ENCODE assay signal across 14 mouse cellular contexts in the genomic region with DNA sequence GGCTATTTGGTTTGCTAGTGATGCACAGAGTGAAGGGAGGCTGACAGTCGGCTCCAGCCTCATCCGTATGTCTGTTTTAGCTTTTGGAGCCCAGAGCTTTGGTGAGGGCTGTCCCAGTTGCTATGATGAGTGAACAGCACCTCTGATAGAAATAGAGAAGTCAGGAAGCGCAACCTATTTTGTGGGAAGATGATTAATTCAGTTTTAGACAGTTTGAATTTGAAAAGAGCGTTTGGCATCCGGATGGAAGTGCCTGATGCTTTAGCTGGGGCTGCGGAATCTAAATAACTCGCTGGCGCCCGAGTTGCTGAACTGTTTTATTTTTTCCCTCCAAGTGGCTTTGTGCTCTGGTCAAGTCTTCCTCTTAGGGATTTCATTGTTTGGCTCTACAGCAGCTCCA.
A peak's percentile ranks its signal among the peaks of the same experiment; 100 is the strongest.
DNase-seq lines count a peak whose midpoint lies in the region.
"Had no signal": no experiment of that assay in that cellular context is flagged by ENCODE, and none has a peak within 500 bp of the region (broad histone marks: within the 10 kb centered on the region; RNA-seq: fewer than 3 reads in every experiment).

No protein-coding gene starts in this region.

- peak; percentile 10 to 19 for DNase-seq in frontal cortex, postnatal 36 days (ENCODE audit: low spot score in 2 of 2)
- DNase-seq in frontal cortex, postnatal 25 days (ENCODE audit: low spot score in 2 of 2) = no peak
- DNase-seq in right cerebral cortex, adult 18-20 months = peak; percentile 10
- no peak for DNase-seq in right cerebral cortex, postnatal 14 days
- peak; percentile 21 for DNase-seq in layer of hippocampus, adult 9-10 months (ENCODE audit: low spot score)
- peak; percentile 29 for DNase-seq in telencephalon, adult 2 months (ENCODE audit: low read depth, low spot score)
- no peak for DNase-seq in thymus, postnatal 10 days (ENCODE audit: low spot score in 2 of 2)
- DNase-seq in lung, postnatal 10 days = no peak
- DNase-seq: adrenal gland, postnatal 10 days; cerebellum, adult 18-20 months; cerebellum, adult 9-11 months; cerebellum, postnatal 36 days; forebrain, postnatal 0 days; gastrocnemius, postnatal 14 days had no signal

Comparison
In these comparisons a context has a peak if more than half of its experiments do, and no peak if none do; other contexts are left out.
1. DNase-seq: peak in frontal cortex, postnatal 36 days (2 of 2), right cerebral cortex, adult 18-20 months (single experiment), layer of hippocampus, adult 9-10 months (single experiment) and telencephalon, adult 2 months (single experiment); none in frontal cortex, postnatal 25 days (0 of 2), right cerebral cortex, postnatal 14 days (single experiment), thymus, postnatal 10 days (0 of 2) and lung, postnatal 10 days (single experiment).